Mouse (Mus musculus) thymus, adult 2 months (tissue): ENCODE results near the gene Ubtd2. TPM values are rescaled to one million over a fixed set of nuclear protein-coding genes. Genes with fewer than 3 reads are reported as not detected.
A peak's percentile ranks its signal among the peaks of the same experiment; 100 is the strongest.

ENCODE experiments used
- DNase-seq: peaks from one replicate; pipeline ENCODE4 v3.0.0; 2021
- H3K27ac ChIP-seq: fragments of 200-500 bp; 2 replicates; pipeline ENCODE4 v1.5.1; 2012; ENCODE audit warnings: low read length, control low read depth; ENCODE audit not compliant: control insufficient read depth, insufficient read depth
- H3K27me3 ChIP-seq: fragments of 200-500 bp; 2 replicates; pipeline ENCODE4 v1.6.1; 2012; ENCODE audit warnings: mild to moderate bottlenecking, low read length, moderate library complexity, mixed read lengths; ENCODE audit not compliant: control insufficient read depth, insufficient read depth
- H3K36me3 ChIP-seq: fragments of 200-500 bp; 2 replicates; pipeline ENCODE4 v1.6.1; 2012; ENCODE audit warnings: mild to moderate bottlenecking, low read length, moderate library complexity; ENCODE audit not compliant: control insufficient read depth, insufficient read depth
- H3K4me1 ChIP-seq: fragments of 200-500 bp; replicated peaks from 2 replicates; pipeline ENCODE4 v1.6.1; 2012; ENCODE audit warnings: low read length; ENCODE audit not compliant: control insufficient read depth, insufficient read depth
- H3K4me3 ChIP-seq: fragments of 200-500 bp; 2 replicates; pipeline ENCODE4 v1.5.1; 2012; ENCODE audit warnings: mild to moderate bottlenecking, low read length, control low read depth, moderate library complexity; ENCODE audit not compliant: control insufficient read depth, insufficient read depth
- CTCF ChIP-seq: fragments of 200-500 bp; IDR thresholded peaks from 2 replicates; pipeline ENCODE4 v1.5.1; 2012; ENCODE audit warnings: mild to moderate bottlenecking, control low read depth, low read length, moderate library complexity, borderline replicate concordance; ENCODE audit not compliant: control insufficient read depth, poor library complexity, insufficient read depth; ENCODE audit errors: extremely low read depth
- POLR2A ChIP-seq: fragments of 200-500 bp; IDR thresholded peaks from 2 replicates; pipeline ENCODE4 v1.6.1; 2012; ENCODE audit warnings: mild to moderate bottlenecking, low read length, control low read depth, moderate library complexity; ENCODE audit not compliant: control insufficient read depth, poor library complexity, insufficient read depth; ENCODE audit errors: extremely low read depth
- WGBS: fragments of 180-500 bp; shearing (Covaris S2); methylation state at CpG from one replicate; pipeline ENCODE4 v1.1.7; 2018; 5-methylcytosine and 5-hydroxymethylcytosine counted together
- polyA plus RNA-seq: library from polyadenylated mRNA; depleted of rRNA; stranded (reverse); fragments of >200 nt; gene quantifications from 2 replicates; pipeline ENCODE4 v1.2.3, GENCODE M21; 2012

The Ubtd2 gene
- polyA plus RNA-seq, 1 experiment, result 9.1 TPM

DNA sequence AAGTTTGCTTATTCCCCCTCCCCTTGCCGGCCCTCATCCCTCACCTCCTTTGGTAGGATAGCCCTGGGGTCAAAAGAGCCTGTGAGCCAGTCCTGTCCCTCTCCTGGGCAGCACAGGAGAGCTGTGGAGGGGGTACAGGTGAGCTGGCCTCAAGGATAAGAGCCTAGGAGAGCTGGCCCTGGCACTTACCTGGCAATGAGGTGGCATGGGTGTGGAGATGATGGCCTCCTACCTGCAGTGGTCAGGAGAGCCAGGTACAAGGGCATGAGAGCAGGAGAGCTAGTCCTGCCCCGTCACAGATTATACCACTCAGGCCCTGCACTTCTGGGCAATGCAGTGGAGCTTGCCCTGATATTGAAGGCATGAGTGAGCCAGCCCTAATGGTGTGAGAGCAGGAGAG is 9.1 kb downstream of the Ubtd2 start:
- whole genome bisulfite sequencing, result 93% methylated on average over 2 of the region's 2 CpGs
- no peak for DNase-seq
- TF ChIP-seq CTCF, result no peak
- TF ChIP-seq POLR2A, result no peak
- no peak overlapping the region for H3K4me3 ChIP-seq
- H3K27me3 ChIP-seq, result no peaks in the 10 kb centered on the region
- no peak overlapping the region for H3K27ac ChIP-seq
- no peaks in the 10 kb centered on the region for H3K36me3 ChIP-seq
- no peaks in the 10 kb centered on the region for H3K4me1 ChIP-seq

DNA sequence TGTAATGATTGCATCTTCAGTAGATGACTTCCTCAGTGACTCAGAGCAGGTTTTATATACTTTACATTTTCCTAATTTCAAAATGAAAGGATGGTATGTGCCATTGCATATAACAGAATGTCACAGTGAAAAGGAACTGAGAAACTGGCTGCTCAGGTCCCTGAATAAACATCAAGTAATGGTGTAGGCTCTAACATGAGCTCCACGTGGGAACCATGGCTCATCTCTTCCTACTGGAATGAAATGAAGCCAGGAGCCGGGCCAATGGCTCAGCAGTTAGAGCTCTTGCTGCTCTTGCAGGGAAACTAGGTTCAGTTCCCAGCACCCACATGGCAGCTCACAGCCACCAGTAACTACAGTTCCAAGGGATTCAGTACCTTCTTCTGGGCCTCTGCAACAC is 16.8 kb downstream of the Ubtd2 start:
- 82% methylated on average over 2 of the region's 2 CpGs for WGBS
- H3K4me3 ChIP-seq, result no peak overlapping the region
- no peaks in the 10 kb centered on the region for H3K36me3 ChIP-seq
- no peak for DNase-seq
- H3K4me1 ChIP-seq, result no peaks in the 10 kb centered on the region
- no peak for TF ChIP-seq POLR2A
- no peak for TF ChIP-seq CTCF
- H3K27ac ChIP-seq, result no peak overlapping the region
- no peaks in the 10 kb centered on the region for H3K27me3 ChIP-seq

DNA sequence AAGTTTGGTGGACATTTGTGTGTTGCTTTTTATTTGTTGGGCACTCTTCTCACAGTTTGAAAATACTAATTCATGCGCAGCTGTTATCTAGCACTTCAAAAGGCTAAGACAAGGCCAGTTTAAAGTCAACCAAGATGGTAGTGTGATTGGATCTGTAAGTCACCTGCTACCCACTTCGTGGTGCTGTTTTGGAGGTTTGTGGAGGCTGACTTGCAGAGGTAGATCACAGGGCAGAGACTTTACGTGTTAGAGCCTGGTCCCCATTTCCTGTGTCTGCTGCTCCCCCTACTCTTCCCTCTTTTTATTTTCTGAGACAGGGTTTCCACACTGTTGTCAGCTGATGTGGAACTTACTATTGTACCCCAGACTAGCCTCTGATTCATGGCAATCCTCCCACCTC is 19.6 kb downstream of the Ubtd2 start:
- peak; percentile 9 for DNase-seq
- WGBS, result 28% methylated on average over 3 of the region's 3 CpGs

DNA sequence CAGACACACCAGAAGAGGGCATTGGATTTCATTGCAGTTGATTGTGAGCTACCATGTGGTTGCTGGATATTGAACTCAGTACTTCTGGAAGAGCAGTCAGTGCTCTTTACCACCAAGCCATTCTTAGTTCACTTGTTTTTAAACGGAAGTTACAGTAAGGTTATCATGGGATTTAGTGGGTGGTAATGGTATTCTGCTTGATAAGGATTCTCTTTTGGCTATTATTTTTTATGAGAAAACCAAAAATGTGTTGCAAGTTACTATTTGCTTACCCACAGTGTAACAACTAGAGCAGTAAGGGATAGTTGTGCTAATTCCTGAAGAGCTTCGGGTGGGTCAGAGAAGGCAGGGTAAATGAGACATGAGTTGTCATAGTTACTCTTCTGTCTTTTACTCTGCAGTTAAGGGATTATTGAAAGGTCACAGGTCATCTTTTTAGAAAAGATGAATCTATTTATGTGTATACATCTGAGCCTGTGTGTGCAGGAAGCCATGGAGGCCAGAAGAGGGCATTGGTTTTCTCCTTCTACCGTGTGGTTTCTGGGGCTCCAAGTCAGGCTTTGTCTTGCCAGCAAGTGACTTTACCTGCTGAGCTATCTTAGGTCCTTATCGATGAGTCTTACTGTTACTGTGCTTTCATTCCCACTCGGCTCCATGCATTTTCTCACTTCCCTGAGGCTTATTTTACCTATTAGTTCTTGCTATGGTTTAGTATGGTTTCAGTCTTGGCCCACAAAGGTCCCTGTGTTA is 20.5 kb downstream of the Ubtd2 start:
- WGBS, result 96% methylated on average over 5 of the region's 5 CpGs
- no peaks in the 10 kb centered on the region for H3K4me1 ChIP-seq
- no peak for DNase-seq
- no peaks in the 10 kb centered on the region for H3K27me3 ChIP-seq
- H3K36me3 ChIP-seq, result no peaks in the 10 kb centered on the region
- TF ChIP-seq CTCF, result no peak
- no peak for TF ChIP-seq POLR2A
- H3K27ac ChIP-seq, result no peak overlapping the region
- H3K4me3 ChIP-seq, result no peak overlapping the region

More for the DNA sequence above, 19.6 kb downstream of the Ubtd2 start:
- H3K27me3 ChIP-seq, result no peaks in the 10 kb centered on the region
- H3K4me3 ChIP-seq, result no peak overlapping the region
- no peaks in the 10 kb centered on the region for H3K36me3 ChIP-seq
- no peak for TF ChIP-seq CTCF
- TF ChIP-seq POLR2A, result no peak
- H3K4me1 ChIP-seq, result no peaks in the 10 kb centered on the region
- no peak overlapping the region for H3K27ac ChIP-seq

DNA sequence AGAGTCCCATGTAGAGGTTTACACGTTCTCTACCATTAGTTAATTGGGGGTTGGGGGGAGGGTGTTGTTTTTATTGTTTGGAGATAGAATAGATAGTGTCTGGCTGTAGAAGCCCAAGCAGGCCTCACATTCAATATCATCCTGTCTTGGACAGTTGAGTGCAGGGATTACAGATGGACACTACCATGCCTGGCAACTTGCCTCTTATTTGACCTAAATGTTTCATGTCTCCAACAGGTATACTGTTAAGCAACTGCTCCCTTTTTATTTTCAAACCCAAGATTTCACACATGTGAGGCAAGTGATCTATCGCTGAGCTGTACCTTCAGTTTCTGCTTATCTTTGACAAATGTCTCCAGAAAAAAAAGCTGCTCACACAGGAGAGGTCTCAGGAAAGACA is 26.4 kb downstream of the Ubtd2 start:
- H3K4me3 ChIP-seq, result no peak overlapping the region
- no peaks in the 10 kb centered on the region for H3K4me1 ChIP-seq
- H3K27me3 ChIP-seq, result no peaks in the 10 kb centered on the region
- H3K36me3 ChIP-seq, result no peaks in the 10 kb centered on the region
- H3K27ac ChIP-seq, result no peak overlapping the region
- TF ChIP-seq CTCF, result no peak
- TF ChIP-seq POLR2A, result no peak
- WGBS, result 93% methylated on average over 2 of the region's 2 CpGs
- DNase-seq, result no peak

DNA sequence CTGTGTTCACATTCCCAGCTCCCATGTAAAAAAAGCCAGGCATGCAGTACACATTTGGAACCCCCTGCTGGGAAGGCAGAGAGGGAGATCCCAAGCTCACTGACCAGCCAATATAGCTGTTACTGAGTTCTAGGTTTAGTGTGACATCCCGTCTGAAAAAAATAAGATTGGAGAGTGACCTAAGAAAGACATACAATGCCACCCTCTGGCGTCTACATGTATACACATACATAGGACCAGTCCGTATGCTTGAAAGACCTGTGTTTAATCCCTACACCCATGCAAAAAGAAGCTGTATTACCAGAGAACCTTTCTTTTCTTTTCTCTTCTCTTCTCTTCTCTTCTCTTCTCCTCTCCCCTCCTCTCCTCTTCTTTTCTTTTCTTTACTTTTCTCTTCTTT is 30.1 kb downstream of the Ubtd2 start:
- no peak overlapping the region for H3K27ac ChIP-seq
- no peak overlapping the region for H3K4me3 ChIP-seq
- no peak for DNase-seq
- no peaks in the 10 kb centered on the region for H3K27me3 ChIP-seq
- 75% methylated on average over 3 of the region's 3 CpGs for WGBS
- H3K36me3 ChIP-seq, result no peaks in the 10 kb centered on the region
- TF ChIP-seq CTCF (no peak), POLR2A (no peak)
- peaks cover 3% of the 10 kb centered on the region; the same call in 1 of the 2 replicates for H3K4me1 ChIP-seq
